Mouse (Mus musculus) bone marrow macrophage, adult 2 months (primary cell): ENCODE results near the gene Sapcd1.

ENCODE experiments used
- CTCF ChIP-seq: IDR thresholded peaks from 2 replicates; pipeline ENCODE4 v1.5.1; 2012; ENCODE audit warnings: low read depth, mild to moderate bottlenecking, low read length, moderate library complexity
- POLR2A ChIP-seq: IDR thresholded peaks from 2 replicates; pipeline ENCODE4 v1.6.1; 2012; ENCODE audit warnings: mild to moderate bottlenecking, low read depth, low read length, borderline replicate concordance

- TF ChIP-seq CTCF (peak; percentile 65), POLR2A (no peak)
Measured at GRCm38 (mm10) chr17:35058911-35059892, 31.4 kb upstream of the Sapcd1 start, which contains the start of gene Ddah2.
